Mouse (Mus musculus) layer of hippocampus, adult 11-12 months (tissue): ENCODE results near the gene Tmem123.

Experiments used
- DNase-seq: peaks from one replicate; pipeline ENCODE4 v3.0.0; 2022; ENCODE audit warnings: low spot score

The Tmem123 gene

DNA sequence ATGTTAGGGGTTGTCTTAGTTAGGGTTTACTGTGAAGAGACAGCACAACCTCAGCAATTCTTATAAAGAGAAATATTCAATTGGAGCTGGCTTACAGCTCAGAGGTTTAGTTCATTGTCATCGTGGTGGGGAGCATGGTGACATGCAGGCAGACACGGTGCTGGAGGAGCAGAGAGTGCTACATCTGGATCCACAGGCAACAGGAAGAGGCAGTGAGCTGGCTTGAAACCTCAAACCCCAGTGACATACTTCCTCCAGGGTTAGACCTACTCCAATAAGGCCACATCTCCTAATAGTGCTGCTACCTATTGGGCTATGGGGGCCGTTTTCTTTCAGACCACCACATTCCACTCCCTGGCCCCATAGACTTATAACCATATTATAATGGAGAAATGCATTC is 12.1 kb downstream of the Tmem123 start:
- no peak for DNase-seq

DNA sequence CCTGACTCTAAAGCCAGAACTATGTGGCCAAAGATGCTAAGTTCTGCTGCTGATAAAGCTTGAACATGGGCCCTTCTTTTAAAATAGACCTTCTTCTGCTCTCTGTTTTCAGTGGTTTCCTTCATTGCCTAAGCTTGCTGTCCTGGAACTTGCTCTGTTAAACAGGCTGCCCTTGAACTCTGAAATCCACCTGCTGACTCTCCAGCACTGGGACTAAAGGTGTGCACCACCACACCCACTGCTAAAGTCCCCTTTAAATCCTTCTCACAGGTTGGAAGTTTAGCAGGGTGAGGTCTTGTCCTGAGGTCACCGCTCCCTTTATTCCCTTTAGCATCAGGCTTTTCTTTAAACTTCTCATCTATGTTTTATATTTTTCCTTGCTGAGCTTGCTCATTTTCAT is 13.1 kb downstream of the Tmem123 start:
- DNase-seq: no peak

DNA sequence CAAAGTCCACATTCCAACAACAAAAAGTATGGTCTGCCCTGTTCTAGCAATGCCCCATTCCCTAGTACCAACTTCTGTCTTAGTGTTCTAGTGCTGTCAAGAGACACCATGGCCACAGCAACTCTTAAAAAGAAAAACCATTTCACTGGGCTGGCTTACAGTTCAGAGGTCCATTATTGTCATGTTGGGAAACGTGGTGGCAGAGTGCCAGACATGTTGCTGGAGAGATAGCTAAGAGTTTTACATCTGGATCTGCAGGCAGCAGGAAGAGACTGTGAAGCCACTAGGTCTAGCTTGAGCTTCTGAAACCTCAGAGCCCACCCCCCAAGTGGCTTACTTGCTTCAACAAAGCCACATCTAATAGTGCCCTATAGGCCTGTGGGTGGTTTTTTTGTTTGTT is 13.8 kb downstream of the Tmem123 start:
- no peak for DNase-seq

DNA sequence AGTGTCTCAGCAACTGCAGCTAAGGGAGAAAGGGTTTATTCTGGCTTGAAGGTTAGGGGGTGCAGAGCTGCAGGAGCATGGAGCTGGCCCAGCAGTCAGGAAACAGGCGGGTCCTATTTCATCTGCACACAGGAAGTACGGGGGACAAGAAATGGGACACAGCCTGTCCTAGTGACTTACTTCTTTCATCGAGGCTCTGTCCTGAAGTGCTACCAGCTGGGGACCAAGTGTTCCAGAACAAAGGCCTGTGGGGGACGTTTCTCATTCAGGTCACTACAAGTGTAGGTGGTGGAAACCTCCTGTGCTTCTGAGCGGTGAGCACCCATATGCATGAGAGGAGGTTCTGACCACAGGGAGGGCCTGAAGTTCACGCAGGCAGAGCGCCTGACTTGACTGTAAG is 14.9 kb downstream of the Tmem123 start:
- DNase-seq: no peak

DNA sequence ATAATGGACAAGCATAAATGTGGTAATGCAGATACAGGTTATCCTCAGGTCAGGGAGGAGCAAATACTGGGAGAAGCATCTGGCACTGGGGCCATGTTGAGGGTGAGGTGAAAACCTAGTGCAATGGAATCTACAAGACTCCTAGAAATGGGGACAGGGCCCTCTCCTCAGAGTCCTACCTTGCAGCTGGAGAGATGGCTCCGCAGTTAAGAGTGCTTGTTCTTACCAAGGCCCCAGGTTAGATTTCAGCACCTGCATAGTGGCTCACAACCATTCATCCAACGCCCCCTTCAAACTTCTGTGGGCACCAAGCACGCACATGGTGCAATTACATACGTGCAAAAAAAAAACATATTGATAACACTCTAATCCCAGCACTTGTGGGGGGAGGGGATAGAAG is 15.9 kb downstream of the Tmem123 start:
- DNase-seq: no peak

DNA sequence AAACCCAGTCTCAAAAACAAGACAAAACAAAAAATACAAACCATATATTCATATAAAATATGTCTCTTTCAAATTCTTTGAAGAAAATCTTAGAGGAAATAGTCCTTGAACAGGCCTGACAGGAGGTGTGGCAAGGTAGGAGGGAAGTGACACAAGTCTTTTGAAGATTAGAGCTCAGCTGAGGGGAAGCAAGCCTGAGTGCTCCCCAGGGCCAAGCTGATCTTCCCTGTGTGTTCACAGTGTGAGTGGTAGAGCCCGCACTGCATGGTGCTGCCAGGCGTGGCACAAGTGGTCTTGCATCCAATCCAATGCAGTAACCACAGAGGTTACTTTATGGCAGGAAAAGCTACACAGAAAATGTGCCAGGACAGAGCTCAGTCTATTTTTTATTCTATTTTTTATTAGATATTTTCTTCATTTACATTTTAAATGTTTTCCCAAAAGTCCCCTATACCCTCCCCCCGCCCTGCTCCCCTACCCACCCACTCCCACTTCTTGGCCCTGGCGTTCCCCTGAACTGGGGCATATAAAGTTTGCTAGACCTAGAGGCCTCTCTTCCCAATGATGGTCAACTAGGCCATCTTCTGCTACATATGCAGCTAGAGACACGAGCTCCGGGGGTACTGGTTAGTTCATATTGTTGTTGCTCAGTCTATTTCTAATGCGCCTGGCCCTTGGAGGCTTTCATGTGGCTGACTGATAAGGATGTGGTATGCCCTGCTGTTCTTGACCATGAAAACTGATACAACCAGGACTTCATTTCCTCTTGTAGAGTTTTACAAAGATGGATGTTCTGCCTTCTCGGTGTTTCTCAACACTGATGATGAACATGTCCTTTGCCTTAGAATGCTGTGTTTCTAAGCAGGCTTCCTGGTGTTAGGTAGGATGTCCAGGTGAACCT is 16.7 kb downstream of the Tmem123 start:
- DNase-seq: no peak

DNA sequence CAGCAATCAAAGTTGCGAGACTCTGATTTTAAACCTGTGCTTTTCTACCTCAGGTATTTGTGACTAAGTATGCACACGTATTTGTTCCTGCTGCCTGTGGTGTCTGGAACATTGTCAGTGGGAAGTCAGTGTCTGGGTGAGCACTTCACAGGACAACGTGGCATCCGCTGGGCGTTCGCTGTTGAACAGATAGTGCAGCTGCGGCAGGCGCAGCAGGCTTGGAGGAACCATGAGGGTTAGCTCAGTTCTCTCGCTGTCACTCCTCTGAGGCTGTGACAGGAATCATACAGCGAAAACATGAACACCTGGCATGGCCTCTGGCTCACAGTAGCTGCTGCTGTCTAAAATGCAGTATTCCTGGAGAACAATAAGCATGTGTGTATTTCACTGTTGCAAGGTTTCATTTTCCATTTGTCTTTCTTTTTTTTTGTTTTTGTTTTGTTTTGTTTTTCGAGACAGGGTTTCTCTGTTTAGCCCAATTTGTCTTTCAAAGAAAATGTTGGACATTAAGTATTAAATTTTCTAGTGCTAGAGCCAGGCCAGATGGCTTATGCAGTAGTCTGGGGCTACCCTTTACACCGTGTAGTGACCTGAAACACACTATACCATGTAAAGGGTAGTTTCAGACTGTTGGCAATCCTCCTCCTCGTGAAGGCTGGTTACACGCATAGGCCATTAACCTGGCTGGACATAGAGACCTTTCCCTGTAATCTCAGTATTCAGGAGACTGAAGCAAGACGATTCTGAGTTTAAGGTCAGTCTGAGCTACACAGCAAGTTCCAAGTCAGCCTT is 20.2 kb downstream of the Tmem123 start:
- no peak for DNase-seq

DNA sequence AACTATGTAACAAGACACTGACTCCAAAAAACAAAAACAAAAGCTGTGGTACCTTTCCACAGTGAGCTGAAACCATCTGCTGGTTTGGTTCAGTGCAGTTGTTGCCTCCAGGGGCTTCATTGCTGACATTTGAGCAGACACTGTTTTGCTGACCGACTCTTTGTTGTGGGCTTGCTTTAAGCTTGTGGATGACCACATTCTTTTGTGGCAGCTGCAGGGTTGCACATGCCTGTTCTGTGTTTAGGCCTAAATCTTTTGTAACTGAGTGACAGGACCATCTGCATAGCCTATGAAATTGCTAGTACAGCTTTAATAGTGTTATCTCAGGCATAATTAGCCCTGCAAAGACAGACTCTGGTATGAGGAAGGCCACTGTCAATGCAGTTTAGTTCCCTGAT is 20.8 kb downstream of the Tmem123 start:
- no peak for DNase-seq

DNA sequence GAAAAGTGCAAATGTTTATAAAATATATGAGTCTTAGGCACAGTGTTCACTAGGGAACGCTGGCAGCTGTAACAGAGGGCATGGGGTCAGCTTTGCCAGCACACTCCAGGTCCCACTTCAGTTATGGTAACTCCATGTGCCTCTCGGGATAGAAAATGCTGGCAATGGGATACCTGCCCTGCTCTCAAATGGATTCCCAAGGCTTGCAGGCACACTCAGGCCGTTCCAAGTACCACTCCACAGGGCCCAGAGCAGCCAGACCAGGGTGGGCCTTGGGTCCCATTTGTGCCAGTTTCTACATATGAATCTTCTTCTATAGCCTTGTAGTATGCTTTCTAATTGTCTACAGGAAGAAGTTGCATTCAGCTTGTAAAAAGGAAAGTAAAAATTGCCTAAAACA is 21.6 kb downstream of the Tmem123 start:
- DNase-seq: no peak

DNA sequence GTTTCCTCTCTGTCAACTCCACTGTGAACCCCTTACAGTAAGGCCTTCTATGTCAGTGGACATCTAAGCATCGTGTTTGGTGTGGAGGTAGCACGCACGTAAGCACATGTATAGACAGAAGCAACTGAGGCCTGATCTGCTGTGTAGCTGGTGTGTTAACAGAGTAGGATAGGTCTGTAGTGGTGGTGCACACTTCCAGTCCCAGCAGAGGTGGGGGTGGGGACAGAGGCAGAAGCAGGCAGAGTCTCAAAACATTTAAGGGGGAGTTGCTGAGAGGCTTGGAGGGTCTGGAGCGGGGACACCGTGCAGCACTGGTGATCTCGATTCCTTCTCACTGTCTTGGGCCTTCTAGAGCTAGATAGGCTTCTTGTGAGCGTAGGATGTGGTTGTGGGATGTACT is 22.2 kb downstream of the Tmem123 start:
- no peak for DNase-seq

DNA sequence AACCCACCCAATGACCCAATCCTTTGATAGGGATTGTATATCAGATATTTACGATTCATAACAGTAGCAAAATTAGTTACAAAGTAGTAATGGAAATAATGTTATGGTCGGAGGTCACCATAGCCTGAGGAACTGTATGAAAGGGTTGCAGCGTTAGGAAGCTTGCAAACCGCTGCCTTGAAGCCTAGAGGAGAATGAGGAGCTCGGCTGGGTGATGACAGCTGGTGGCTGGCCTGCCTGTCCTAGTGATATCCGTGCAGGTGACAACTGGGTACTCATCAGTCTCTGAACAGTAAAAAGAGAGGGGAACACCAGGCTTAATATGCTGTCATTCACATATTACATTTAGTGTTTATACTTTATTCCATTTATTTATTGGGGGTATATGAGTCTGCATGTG is 24.6 kb downstream of the Tmem123 start:
- DNase-seq: no peak

DNA sequence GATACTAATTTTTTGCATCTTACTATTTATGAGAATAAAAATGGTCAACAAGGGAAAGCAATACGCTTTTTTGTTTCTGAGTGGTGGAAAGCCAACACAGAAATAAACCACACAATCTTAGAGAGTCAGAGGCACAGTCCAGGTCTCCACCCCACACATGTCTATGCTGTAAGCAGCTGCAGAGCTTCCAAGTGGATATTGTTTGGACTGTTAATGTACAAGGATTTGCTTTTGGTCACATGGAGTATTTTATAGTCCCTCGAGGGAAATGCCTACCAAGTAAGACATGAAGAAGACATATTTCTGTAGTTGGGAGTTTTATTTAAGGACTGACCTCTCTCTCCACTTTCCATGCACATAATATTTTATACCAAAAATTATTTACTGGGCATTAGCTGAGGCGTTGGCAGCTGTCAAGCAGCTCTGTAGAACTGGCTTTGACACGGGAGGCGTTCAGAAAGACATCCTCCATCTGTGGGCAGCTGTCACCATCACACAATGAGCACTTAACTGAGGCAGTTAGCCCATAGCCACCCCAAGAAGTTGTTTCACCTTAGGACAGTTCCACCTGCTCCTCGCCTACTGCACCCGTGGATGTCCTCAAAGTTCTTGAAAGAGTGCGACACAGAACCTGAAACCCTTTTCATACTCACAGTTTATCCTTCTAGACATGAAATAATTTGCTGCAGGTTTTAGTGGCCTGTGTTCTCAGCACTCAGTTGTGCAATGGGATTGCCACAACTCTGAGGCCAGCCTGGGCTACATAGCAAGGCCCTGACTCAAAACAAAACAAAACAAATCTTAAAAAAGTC is 26.1 kb downstream of the Tmem123 start:
- DNase-seq: no peak

DNA sequence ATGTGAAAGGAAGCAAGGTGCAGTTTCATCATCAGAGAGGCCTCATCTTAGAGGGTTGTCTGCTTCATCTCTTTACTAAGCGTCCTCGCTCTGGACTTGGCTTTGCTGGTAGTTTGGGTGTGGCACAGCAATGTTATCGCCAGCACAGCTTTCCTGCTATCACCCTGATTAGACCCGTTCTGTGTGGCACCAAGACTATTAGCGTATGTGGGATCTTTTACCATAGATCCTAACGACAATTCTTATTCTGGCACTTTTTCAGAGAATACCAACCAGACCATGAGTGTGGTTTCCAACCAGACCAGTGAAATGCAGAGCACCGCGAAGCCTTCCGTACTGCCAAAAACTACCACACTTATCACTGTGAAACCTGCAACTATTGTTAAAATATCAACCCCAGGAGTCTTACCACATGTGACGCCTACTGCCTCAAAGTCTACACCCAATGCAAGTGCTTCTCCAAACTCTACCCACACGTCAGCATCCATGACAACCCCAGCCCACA is 26.8 kb downstream of the Tmem123 start:
- DNase-seq: no peak

DNA sequence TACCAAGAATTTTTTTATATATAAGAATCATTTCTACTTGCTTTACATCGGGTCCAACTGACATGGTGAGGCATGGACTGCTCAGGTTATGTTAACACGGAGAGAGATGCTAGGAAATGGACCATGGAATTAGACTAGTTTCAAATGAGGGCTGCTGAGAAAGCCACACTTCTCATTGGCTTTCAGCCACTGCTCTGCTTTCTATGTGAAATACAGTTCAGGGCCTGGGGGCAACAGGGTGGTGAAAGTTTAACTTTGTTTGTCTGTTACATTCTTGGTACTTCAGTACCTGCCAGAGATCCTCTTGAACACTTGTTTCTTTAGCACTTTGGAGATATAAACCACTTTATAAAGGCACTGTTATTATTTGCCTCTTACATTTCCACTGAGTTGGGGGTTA is 29.7 kb downstream of the Tmem123 start:
- DNase-seq: no peak

DNA sequence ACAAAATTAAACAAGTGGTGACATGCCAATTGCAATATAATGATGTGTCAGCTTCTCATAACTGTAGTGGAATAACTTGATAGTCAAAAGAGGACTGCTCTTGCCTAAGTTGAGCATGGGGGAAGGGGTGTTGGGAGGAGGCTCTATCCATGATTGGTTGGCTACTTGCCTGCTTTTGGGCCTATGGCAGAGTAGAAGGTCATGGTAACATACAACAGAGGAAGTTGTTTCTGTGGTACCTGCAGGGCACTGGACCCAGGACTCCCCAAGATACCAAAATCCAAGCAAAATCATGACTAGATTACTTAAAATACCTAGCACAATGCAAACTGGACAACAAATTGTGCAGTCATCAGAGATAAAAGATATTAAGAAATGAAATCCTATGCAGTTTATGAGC is 31.7 kb downstream of the Tmem123 start:
- DNase-seq: no peak

DNA sequence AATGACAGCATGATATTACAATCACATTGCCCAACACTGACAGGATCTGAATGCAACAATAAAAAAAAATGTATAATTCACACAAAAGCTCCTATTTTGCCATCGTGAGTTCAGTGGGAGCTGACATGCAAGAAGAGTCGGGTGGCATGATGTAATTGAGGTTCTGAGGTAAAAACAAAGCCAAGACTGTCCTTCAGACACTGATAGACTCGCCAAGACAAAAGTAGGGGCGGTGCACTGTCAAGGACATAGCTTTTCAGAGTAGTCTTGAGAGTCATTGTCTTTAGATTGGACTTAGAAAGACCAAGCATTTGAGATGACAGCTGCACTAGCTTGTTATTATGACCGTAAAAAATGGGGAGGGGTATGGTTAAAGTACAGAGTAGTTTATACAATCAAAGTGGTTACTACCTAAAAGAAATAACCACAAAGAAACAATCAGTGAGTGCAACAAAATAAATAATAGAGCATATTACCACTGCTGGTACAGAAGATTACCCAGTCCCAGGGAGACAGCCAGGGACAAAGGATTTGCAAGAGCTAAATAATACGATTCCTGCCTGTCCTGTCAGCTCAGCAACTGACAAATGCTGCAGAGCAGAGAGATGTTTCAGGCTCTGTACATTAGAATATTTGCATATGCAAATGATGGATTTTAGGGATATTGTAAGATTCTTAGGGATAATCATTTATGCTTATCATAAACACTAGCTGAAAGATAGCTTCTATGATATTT is 32.5 kb downstream of the Tmem123 start:
- DNase-seq: no peak

DNA sequence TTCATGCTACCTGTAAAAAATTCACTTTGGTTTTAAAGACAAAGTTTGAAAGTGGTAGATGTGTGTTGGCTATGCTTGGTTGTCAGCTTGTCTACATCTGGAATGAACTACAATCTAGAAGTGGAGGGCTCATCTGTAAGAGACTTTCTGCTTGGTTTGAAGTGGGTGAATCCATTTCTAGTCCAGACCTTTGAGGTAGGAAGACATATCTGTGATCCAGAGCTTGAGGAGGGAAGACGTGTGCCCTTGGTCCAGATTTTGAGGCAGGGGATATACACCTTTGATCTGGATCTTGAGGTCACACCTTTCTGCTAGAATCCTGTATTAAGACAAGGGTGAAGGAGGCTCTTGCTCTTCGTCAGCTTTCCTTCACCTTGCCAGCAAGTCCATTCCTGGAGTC is 33.7 kb downstream of the Tmem123 start:
- DNase-seq: no peak

DNA sequence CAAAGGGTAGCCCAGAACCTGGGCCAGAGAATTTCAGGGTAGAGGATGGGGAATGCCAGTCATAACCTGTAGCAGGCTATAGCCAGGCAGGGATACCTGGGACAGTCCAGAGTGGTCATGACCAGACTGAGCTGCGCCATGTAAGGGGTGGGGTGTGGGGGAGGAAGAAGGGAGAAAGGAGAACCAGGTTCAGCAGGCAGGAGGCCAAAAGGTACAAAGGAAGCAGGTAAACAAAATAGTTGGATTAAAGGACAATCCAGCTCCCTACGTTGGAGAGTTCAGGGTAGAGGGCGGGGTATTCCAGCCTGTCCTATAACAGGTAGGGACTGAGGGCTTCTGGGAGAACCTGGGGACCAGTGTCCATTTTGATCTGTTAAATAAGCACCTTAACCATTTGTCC is 34.7 kb downstream of the Tmem123 start:
- DNase-seq: no peak

DNA sequence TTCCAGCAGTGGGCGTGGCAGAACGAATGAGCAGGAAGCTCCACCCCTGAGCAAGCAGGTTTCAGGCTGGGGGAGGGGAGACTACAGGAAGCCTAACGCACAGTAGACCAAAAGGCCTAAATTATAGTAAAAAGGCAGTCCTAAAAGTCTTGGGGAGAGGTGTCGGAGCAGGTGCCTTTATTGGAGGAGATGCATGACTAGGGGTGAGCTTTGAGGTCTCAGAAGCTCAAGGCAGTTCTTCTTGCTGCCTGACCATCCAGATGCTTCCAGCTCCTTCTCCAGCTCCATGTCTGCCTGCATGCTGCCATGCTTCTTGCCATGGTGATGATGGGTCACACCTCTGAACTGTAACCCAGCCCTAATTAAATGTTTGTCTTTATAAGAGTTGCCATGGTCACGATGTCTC is 41.3 kb downstream of the Tmem123 start:
- no peak for DNase-seq

DNA sequence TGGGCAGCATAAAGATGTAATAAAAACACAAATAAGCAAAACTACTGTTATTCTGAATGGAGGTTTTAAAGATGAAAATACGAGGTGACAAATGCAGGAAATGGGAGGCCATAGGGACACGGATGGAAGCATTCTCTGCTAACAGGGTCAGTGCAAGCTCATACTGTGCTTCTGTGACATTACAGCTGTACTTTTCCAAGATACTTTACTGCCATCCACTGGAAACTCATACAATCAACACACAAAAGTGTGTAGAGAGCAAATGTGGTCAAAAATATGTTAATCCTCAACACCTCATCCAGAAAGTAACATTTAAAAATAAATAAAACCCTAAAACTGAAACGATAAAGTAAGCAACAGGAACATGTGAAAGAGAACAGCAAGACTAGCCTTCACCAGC is 58.9 kb downstream of the Tmem123 start:
- DNase-seq: no peak

DNA sequence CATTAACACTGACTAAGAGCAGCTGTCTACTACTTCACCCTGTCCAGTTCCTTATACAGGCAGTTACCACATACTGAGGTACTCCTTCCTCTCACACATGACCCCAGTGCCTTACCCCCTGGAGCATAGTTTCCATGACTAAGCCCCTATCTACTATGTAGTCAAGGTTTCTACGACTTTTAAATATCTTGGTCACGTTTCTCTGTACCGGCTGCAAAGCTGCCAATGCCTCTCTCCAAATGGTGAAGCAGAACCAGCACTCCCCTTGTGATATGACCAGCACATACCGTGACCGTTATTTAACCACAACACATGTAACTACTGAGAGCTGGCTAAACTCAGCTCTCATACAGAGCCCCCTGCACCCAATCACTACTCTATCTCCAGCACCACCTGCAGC is 61.1 kb downstream of the Tmem123 start:
- no peak for DNase-seq

DNA sequence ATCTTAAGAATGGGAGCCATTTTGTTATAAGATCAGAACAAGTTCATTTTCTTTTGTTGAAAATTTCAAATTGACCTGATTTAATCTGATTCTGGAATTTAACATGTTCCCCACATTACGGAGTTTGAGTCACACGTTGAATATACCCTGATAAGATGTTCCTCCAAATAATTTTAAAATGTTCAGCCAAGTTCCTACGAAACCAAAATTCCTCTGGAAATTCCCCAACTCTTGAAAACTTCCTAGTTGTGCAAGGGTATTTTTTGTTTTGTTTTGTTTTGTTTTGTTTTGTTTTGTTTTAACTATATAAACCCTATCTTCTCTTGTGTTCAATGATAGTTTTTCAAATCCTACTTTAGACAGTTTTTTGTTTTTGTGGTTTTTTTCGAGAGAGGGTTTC is 64.9 kb downstream of the Tmem123 start:
- DNase-seq: no peak
